Mouse (Mus musculus) CH12.LX (cell line): ENCODE results near the gene Plekha7.
A peak's percentile ranks its signal among the peaks of the same experiment; 100 is the strongest.

Experiments used
- CTCF ChIP-seq, 2 experiments: IDR thresholded peaks in 1 of 2; conservative IDR thresholded peaks in 1 of 2; 2 replicates each; pipeline ENCODE4 v1.5.1; 2011 to 2012; ENCODE audit warnings: low read depth in 2 of 2, low read length in 2 of 2, improper control_type of control experiment in 1 of 2, inconsistent platforms in 1 of 2, mild to moderate bottlenecking in 1 of 2, moderate library complexity in 1 of 2
- E2F4 ChIP-seq: IDR thresholded peaks from 2 replicates; pipeline ENCODE4 v1.6.1; 2011; ENCODE audit warnings: low read depth, low read length, improper control_type of control experiment; ENCODE audit not compliant: insufficient replicate concordance
- EP300 ChIP-seq: IDR thresholded peaks from 2 replicates; pipeline ENCODE4 v1.6.1; 2011; ENCODE audit warnings: low read length, improper control_type of control experiment
- NELFE ChIP-seq: IDR thresholded peaks from 2 replicates; pipeline ENCODE4 v1.6.1; 2011; ENCODE audit warnings: low read depth, low read length, improper control_type of control experiment
- POLR2A ChIP-seq: IDR thresholded peaks from 2 replicates; pipeline ENCODE4 v1.6.1; 2011; ENCODE audit warnings: low read depth, mild to moderate bottlenecking, improper control_type of control experiment, low read length
- POLR2AphosphoS2 ChIP-seq: IDR thresholded peaks from 2 replicates; pipeline ENCODE4 v1.6.1; 2011; ENCODE audit warnings: low read depth, low read length, improper control_type of control experiment
- SIN3A ChIP-seq: IDR thresholded peaks from 2 replicates; pipeline ENCODE4 v1.6.1; 2012; ENCODE audit warnings: low read length, improper control_type of control experiment, inconsistent platforms
- TCF12 ChIP-seq: IDR thresholded peaks from 2 replicates; pipeline ENCODE4 v1.6.1; 2014; ENCODE audit warnings: low read depth, mild to moderate bottlenecking, inconsistent platforms, low read length, improper control_type of control experiment
- ZKSCAN1 ChIP-seq: IDR thresholded peaks from 2 replicates; pipeline ENCODE4 v1.6.1; 2012; ENCODE audit warnings: low read depth, inconsistent platforms, low read length, improper control_type of control experiment, borderline replicate concordance

DNA sequence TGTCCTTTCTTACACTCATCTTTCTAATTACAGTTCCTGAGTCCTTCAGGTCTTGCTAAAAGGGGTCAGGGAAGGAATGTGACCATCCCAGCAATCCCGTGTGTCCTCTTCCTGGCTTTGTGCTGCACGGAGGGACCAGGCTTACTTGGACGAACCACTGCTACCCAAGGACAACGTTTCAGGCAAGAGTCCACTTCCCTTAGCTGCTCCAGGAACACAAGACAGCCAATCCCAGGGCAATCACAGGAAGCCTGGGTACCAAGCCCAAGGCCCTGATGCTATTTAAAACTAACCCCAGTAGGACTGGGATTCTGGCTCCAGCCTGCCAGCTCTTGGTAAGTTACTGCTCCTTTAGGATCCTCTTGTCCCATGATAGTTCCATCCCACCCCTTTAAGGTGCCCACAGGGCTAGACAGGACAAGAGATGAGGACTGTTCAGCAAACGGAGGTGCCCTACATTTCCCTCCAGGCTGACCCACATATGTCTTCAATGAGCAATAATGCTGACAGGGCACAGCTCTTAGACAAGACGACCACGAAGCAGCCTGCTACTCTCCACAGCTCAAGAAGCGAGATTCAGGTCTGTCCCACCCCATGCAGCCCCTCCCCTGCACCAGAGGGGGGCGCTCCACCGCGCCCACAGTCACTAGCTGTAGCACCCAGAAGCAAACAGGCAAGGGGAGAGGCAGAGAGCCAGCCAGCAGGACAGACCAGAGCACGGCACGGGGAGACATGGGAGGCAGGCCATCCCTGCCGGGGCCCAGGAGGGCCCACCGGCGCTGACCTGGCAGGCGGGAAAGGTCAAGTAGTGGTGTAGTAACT, 151.9 kb downstream of the Plekha7 start:
- TF ChIP-seq CTCF (conservative IDR thresholded peaks at IDR 0.05 in 1 of 2, IDR thresholded peaks at IDR 0.05 in 1 of 2; ENCODE audit: low read depth in 2 of 2, low read length in 2 of 2): peak in 1 of 2 experiments; percentile 16; a peak in 2 of 4 replicates
- TF ChIP-seq E2F4: no peak
- no peak for TF ChIP-seq NELFE
- TF ChIP-seq POLR2AphosphoS2: no peak
- TF ChIP-seq EP300: no peak
- TF ChIP-seq SIN3A: no peak
- TF ChIP-seq POLR2A: no peak
- TF ChIP-seq TCF12: no peak
- no peak for TF ChIP-seq ZKSCAN1
